Mouse (Mus musculus) G1E (cell line): ENCODE data around the gene Ddn.

Experiments
- CTCF ChIP-seq: IDR thresholded peaks from 2 replicates; pipeline ENCODE4 v1.5.1; 2012; ENCODE audit warnings: low read depth, low read length, inconsistent platforms, mixed read lengths
- GATA1 ChIP-seq: IDR thresholded peaks from 2 replicates; pipeline ENCODE4 v1.6.1; 2012; ENCODE audit warnings: borderline replicate concordance, low read length, inconsistent platforms, mixed read lengths
- GATA2 ChIP-seq: IDR thresholded peaks from 2 replicates; pipeline ENCODE4 v1.6.1; 2012; ENCODE audit warnings: low read depth, low read length, inconsistent platforms, borderline replicate concordance
- POLR2AphosphoS5 ChIP-seq: IDR thresholded peaks from 2 replicates; pipeline ENCODE4 v1.6.1; 2012; ENCODE audit warnings: low read depth, low read length, inconsistent platforms; ENCODE audit not compliant: insufficient replicate concordance
- TAL1 ChIP-seq: conservative IDR thresholded peaks from 2 replicates; pipeline ENCODE4 v1.6.1; 2012; ENCODE audit warnings: low read depth, low read length, inconsistent platforms, mixed read lengths

DNA sequence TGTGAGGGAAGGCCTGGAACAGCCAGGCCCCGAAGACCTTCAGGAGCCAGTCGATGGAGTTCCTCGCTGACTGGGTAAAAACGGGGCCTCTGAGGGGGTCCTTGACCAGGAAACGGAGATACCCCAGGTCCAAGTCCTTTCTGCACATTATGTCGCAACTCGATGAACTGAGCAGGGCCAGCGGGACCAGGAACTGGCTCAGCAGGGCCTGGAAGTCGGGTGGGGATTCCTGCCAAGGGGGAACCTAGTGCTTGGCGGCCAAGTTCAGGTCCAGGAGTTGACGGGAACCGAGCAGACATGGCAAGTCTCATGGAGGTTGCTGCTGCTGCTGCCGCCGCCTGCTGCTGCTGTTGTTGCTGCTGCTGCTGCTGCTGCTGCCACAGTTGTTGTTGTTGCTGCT lies 41.4 kb upstream of the Ddn start:
- no peak for TF ChIP-seq CTCF
- TF ChIP-seq TAL1 = no peak
- TF ChIP-seq POLR2AphosphoS5 = no peak
- no peak for TF ChIP-seq GATA1
- TF ChIP-seq GATA2 = no peak
